Mouse (Mus musculus) kidney, postnatal 36 days (tissue): ENCODE results near the gene A530084C06Rik.

ENCODE experiments used
- DNase-seq, 2 experiments: peaks; one replicate each; pipeline ENCODE4 v3.0.0; 2021 to 2022; ENCODE audit warnings: mixed read lengths in 2 of 2

Gene A530084C06Rik

DNA sequence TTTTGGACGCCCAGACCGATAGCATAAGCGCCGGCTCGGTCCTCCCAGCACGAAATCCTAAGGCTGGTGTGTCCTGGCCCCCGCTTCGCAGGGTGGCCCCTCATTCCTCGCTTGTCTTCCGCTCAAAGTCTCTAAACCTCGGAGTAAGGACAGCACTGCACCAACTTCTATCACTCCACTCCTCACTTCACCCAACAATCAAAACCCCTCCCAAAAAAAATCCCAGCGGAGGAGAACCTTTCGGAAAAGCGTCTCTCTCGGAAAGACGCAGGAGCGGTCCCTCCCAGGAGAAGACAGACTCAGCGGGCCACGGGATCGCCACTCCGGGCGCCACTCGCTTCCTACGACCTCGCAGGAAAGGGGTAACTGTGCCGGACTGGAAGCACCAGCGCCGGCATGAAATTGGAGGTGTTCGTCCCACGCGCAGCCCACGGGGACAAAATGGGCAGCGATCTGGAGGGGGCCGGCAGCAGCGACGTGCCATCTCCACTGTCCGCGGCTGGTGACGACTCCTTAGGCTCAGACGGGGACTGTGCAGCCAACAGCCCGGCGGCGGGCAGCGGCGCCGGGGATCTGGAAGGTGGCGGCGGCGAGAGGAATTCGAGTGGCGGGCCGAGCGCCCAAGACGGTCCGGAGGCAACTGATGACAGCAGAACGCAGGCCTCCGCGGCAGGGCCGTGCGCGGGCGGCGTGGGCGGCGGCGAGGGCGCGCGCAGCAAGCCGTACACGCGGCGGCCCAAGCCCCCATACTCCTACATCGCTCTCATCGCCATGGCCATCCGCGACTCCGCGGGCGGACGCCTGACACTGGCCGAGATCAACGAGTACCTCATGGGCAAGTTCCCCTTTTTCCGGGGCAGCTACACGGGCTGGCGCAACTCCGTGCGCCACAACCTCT is at the start of gene A530084C06Rik:
TSS of gene A530084C06Rik (minus strand) at position 813 of the 898 bp plus-strand sequence.
- peak; percentile 11 to 57 for DNase-seq

DNA sequence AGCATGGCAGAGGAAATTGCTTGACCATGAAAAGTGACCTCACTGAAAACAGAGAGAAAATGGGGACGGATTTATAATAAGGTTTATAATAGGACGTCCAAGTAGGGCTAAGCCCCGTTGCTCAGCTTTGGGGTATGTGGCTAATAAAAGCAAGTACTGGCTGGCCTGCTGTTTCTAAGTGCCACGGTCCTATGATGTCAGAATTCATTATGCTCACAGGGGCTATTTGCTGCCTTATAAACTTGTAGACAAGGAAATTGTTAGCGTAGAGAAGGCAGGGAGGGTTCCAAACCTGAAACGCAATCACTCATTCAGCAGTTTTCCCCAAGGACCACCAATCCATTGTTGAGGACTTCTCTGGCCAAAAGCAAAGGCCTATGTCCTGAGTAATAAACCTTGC is 44.8 kb upstream of the A530084C06Rik start:
- no peak for DNase-seq

DNA sequence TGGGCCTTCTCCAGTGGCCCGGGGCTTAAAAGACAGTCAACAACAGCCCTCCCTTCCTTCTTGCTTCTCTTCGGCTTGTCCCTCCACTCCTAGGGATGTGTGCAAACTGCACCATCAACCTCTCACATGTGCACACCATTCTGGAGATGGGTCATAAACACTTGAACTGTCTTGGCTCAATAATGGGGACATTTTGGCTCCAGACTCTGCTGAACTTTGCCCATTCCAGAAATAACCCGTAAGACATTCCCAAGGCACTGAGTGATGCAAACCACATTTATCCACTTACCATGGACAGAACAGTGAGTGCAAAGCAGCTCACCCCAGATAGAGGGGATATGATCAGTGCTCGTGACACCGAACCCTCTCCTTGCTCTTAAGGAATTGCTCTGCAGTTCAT is 40.4 kb upstream of the A530084C06Rik start:
- peak in 1 of 2 experiments; percentile 14 for DNase-seq

DNA sequence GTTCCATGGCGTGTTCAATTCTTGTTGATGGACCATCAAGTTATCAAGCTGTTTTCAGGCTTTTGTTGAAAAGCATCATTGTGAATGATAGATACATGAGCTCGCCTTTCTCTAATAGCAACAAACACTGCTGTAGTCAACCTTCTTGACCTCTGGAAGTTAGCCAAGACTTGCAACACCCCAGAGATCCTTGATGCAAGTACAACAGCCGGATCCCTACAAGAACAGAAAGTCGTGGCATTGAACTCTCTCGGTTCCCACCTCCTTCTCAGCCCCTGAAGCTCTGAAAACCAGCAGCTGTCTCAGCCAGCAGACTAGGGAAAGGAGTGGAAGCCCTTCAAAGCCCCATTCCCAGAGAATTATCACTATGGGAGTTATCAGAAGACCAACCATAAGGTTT is 28.2 kb upstream of the A530084C06Rik start:
- DNase-seq = no peak

DNA sequence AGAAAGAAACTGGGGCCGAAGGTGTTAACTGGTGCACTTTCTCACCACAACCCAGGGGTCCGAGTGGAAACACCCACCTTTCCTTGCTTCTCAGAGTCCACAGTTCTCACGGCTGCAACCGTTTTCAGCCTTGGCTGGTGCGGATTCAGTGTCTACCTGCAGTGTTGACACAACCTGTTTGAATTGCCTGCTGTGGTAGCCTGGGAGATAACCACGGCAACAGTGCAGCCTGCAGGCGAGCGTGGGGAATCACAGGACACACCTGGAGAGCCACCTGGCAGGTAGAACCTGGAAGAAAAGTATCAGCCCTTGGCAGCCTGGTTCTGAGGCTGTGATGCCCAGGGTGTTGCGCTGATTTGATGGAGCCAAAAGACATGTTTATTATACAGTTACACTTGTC is 20.7 kb upstream of the A530084C06Rik start:
- DNase-seq = peak; percentile 58 to 67

DNA sequence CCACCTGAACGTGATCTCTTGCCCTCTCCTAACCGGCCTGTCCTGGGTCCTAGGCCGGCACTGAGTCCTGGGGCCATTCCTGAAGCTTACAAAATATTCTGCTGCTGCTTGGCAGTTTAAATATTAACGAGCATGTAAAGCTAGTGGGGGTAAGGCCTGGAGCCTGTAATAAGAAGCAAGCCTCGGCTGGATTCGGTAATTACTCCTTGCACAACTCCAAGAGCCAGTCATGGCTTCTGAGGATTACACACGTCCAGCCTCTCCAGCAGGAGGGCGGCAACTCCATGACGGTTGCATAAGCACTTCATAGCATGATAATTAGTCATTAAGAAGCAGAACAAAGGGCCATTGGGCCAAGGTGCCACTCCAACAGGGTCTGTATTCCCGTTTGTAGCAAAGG is 19.3 kb upstream of the A530084C06Rik start:
- peak; percentile 53 to 90 for DNase-seq

DNA sequence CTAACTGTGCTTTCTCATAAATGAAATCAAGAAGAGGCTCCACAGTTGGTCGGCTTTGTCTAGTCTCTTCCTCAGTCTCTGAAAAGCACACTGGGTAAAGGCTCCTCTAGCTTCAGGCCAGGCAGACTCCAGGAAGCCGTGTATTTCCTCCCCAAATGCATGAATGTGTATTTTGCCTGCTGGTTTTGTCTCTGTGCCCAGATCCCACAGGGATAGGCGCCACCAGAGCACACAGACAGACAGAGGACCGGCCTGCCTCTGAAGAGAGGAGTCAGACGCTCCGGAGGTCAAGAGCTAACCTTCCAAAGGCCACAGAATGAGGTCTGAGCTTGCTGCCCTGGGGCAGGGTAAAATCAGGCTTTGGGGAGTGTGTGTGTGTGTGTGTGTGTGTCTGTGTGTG is 18.4 kb upstream of the A530084C06Rik start:
- DNase-seq = peak in 1 of 2 experiments; percentile 35

DNA sequence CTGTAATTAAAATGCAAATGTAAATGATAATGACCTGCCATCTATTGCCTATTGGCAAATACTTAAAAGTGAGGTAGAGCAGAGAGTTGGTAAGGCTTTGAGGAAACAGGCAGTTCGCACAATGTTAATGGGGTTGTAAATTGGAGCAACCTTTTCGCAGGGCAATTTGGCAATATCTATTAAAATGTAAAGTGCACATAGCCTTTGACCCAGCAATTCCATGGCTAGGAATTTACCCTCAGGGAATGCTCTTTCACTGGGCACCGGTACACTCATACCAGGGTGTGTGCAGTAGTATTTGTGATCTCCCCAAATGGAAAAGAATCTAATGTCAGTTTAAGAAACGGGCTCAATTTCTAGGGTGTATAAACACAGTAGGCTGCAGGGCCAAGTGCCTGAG is 17.6 kb upstream of the A530084C06Rik start:
- peak in 1 of 2 experiments; percentile 52 for DNase-seq

DNA sequence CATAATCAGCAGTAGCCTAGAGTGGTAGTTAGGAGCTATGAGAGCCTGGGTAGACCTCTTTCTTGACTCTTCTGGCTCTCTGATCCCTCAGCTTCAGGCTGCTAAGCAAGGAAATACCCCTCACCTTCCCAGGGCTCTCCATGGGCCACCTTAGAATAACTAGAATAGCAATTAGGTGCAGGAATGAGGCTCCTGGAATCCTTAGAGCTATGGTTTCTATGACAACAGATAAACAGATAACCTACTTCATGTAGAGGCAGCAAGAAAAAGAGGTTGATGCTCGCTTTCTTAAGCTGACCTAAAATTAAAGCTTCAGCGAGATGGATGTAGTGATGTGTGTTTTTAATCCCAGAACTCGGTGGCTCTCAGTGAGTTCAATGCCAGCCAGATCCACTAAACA is 15.5 kb upstream of the A530084C06Rik start:
- no peak for DNase-seq

DNA sequence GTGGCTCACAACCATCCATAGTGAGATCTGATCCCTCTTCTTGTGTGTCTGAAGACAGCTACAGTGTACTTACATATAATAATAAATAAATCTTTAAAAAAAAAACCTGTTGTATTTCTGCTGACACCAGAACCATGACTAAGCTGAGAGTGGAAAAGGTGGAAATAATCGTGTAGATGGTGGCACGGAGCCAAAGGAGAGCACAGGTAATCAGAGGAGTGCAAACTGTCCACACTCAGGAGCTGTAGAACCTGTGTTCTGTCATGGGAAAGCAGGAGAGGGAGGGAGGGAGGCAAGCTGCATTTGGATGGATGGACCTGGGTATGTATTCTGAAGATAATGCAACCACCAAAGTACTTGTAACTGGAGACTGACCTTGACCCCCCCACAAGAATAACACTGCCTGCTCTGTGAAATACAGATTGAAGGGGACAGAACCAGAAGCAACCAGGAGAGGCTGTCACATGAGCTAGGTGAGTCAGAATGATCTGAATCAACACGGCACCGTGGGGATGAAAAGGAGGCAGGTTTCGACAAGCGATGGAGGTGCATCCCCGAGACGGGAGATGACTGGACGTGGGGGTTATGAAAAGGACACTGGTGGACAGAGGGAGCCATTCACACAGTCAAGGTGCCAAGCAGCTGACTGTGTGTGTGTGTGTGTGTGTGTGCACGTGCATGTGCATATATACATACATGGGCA is 13.8 kb upstream of the A530084C06Rik start:
- DNase-seq = no peak

DNA sequence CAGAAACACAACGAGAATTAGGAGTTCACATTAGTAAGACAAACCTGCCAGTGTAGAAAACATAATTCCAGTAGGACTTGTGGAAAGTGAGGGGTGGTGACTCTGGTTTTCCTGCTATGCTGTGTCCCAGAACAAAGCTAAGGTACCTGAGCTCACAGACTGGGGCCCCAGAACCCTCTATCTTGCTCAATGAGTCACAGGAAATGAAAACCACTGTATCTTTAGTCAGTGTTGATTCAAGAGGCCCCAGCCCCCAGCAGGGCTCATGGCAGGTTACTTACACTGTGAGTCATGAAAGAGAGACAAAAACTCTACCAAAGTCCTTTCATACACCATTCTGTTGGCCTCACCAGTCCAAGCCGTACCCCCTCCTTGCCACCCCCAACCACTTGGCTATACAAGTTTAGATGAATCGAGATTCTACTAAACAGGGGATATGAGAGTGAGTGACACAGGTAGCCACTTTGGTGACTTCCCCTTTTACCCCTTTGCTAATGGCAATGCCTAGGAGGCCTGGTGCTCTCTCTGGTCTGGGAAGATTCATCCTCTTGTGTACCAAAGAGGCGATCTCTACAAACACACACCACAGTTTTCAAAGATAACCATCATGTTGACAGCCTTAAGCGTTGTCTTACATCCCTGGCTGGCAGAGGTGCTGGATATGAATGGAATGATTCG is 8.6 kb upstream of the A530084C06Rik start:
- DNase-seq = no peak

DNA sequence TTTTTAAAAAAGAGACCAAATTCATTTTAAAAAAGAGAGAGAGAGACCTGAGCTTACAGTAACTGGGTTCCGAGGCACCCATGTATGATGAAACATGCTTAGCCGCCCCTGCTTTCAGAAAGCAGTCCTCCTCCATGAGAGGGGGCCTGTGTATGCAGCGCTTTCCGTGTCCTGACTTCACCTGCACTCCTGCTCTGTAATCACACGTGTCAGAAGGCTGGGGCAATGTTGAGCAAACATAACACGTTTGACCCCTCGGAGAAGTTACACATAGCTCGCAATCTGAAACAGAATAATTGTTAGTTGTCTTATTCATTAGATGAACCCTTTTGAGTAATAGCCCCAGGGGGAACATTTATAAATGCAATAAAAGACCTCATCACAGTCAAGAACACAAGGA is 8.0 kb upstream of the A530084C06Rik start:
- DNase-seq = no peak

DNA sequence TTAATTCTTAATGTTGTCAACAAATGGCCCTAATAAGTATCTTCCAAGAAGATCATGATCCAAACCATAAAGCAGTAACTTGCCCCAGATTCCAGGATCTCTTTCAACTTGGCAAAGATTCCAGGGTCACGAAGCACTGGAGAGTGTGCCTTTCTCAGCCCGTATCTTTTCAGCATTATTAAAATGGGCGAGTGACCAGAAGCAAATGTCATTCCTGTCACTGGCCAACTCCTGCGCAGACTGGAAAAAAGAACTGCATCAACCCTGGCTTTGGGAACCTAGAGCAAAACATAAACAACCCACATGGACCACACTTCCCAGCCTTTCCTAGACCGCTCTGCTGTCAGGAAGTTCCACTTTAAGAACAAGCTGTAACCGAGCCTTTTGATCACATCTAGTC is 5.3 kb upstream of the A530084C06Rik start:
- DNase-seq = peak in 1 of 2 experiments; percentile 16

DNA sequence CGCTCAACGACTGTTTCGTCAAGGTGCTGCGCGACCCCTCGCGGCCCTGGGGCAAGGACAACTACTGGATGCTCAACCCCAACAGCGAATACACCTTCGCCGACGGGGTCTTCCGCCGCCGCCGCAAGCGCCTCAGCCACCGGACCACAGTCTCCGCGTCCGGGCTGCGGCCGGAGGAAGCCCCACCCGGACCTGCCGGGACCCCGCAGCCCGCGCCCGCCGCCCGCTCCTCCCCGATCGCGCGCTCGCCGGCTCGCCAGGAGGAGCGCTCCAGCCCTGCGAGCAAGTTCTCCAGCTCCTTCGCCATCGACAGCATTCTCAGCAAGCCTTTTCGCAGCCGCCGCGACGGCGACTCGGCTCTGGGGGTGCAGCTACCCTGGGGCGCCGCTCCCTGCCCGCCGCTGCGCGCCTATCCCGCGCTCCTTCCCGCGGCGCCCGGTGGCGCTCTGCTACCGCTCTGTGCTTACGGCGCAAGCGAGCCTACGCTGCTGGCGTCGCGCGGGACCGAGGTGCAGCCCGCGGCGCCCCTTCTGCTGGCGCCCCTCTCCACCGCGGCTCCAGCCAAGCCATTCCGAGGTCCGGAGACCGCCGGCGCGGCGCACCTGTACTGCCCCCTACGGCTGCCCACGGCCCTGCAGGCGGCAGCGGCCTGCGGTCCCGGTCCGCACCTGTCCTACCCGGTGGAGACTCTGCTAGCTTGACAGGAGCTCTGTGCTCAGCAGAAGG is 449 bp upstream of the A530084C06Rik start:
- DNase-seq = peak; percentile 72 to 86

DNA sequence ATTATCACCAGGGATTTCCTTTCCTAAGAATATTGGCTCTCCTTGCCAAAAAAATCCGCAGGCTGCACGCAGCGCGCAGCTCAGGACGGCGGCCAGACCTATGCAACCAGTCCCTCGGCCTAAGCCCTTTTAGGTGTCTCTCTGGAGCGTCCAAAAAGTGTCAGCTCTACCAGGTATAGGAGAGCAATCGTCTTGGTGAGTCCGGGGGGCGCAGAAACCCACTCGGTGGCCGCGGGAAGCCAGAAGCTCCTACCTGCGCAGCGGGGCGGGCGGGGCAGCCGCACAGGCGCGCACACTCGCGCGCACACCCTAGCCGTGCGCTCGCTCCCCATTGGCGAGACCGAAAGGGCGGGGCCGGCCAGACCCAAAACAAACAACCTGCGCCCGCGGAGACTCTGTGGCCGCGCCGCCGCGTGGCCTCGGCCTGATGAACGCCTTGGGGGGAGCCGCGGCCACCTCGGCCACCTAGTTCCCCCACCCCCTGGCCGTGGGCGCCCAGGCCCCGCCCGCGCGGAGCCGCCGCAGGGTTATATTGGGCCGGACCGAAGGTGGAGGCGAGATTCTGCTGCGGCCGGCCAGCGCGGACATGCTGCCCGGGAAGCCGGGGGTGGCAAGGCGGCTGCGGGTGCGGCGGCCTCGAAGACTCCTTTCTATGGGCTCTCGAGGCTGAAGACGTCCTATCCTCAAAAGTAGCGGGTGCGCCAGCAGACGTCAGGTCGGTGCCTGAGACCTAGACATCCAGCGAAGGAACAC is 1.2 kb downstream of the A530084C06Rik start:
- peak; percentile 85 to 86 for DNase-seq

DNA sequence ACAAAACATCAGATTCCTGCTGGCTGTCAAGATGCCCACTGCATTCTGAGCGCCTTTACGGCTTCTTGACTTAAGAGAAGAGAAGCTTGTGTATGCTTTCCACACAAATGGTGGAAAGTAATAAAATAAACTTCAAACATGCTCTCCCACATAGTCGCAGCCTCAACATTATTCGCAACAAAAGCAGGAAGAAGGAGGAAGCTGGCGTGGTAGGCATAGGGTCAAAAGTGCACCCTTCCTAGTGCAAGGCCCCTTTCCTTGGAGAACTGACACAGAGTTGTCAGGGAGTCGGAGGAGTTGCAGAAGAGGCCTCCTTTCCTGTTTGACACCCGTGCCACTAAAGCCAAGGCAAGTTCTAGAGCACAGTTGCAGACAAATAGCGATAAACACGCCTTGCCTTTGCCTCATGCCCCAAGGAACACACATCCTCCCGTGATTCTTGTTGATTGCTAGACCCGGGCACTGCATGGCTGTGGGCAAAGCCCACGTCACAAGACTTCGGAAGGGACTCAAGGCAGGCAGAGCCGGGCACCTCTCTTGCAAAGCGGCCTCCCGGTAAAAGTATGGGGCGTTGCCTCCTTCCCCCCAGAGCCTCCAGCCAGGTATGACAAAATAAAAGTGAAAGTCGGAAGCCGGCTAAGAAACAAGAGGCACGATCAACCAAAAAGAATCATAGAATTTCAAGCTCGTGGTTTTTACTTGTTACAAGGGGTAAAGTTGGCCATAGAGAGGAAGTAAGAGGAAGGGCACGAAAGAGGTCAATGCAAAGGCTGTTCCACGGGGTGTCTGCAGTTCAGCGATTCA is 2.0 kb downstream of the A530084C06Rik start:
- no peak for DNase-seq

DNA sequence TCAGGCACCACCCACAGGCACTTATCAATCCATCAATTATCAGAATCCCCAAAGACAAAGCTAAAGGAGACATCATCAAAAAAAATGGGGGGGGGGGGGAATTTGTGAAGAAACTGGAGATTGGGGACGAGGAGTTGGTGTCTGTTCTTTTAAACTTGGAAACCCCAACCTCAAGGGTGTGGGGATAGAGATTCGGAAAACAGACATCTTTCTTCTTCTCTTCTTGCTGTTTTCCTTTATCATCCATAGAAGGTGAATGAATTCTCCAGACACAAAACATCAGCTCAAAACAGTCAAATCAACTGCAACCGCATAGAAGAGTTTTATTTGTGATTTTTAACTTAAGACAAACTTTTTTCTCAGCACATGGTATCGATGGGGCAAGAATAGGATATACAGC is 3.3 kb downstream of the A530084C06Rik start, which contains the start of gene Foxq1:
TSS of gene Foxq1 (plus strand) at position 301 of the 400 bp plus-strand sequence.
- no peak for DNase-seq

DNA sequence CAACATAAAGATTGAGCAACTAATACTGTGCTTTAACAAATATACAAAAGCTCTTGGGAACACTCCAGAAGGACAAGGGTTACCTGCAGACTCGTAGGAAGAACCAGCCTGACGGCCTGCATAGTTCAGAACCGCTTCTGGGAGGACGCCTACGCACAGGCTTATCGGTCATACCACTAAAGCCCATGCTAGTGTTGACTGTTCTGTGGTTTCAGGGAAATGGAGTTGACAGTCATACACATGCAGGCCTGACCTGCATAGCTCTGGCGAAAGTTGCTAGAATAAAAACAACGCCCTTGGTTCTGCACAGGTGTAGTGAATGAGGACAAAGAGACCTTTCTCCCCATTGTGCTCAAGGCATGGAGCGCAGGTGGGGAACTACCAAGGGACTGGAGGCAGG is 11.5 kb downstream of the A530084C06Rik start:
- DNase-seq = no peak

DNA sequence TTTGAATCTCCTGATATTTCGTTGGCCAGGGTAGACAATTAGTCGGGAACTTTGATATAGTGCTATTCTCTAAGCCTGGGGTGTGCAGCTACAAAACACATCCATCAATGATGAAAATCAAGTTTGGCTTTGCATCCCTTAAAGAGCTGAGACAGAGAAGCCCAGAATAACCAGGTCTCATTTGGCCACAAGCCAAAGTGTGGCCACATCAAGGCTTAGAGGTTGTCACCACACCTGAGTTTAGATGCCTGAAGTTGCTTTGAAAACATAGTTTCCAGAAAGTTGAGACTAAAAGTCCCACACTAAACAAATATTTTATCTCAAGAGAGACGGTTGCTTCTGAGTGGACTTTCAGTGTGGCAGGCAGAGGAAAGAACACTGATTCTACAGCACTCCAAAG is 11.9 kb downstream of the A530084C06Rik start:
- DNase-seq = no peak

DNA sequence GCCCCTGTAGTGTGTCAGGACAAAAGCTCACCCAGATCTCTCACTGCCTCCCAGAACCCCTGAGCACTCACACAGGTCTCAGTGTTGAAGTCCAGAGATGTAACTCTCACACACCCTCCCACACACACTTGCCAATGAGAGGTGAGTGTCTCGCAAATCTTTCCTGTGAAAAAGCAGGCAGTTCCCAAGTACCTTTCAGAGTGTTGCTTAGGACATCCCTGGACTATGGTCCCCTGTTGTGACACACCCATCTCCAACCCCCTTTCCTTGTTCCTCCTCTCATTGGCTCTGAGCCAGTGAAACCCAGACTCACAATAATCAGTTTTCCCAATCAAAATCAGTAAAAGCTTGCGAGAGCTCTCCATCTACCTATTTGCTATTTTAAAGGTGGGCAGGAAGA is 12.3 kb downstream of the A530084C06Rik start:
- no peak for DNase-seq

DNA sequence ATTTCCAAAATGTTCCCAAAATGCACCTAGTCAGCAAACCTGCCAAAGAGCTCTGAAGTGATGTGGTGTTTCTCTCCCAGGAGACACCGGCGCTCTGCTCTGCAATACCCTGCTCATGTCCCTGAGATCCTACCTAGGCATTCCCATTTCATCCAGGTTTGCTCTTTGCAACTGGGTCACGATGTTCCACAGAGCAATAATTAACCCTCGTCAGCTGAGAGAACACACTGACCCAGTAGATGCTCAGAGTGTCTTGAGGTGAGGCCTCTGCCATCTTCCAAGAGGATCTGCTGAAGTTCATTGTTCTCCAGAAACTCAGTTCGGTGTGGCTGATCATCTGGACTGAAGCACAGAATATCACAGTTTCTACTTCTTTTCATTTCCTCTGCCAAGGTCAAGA is 16.1 kb downstream of the A530084C06Rik start:
- DNase-seq = peak; percentile 17 to 52
